Mouse (Mus musculus): ENCODE data around the gene Med11.

- TF ChIP-seq GATA1 (IDR thresholded peaks at IDR 0.05; ENCODE audit: low read length) = no peak
- no peak for TF ChIP-seq TAL1 (IDR thresholded peaks at IDR 0.05; ENCODE audit: low read length)
These were observed 48.7 kb downstream of the Med11 start for GRCm38 (mm10) chr11:70500476-70500812.
